Mouse (Mus musculus): ENCODE data around the gene Nt5m. TPM values are rescaled to one million over a fixed set of nuclear protein-coding genes. Genes with fewer than 3 reads are reported as not detected.

Nt5m gene
- total RNA-seq (2023): 10 to 100 TPM; 10.0 to 11.3 TPM

DNA sequence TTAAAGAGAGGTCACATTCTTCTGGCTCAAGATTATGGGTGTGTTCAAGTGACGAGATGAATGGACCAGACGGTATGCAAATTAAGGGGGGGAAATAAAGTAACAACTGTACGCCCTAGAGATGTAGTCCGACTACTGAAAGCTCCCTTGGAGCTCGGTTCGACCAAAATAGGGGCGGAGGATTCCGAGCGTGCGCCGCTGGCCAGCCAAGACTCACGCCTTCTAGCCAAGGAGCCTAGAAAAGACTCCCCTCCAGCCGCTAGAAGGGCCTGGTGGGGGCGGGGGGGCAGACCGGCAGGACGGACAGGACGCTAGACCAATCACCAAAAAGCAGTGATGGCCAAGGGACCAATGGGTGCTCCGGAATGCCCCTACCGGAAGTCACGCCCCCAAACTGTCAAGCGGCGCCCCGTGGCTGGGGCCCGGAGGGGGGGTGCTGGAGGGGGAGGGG, at the start of gene Nt5m:
Gene Nt5m, plus strand, starts transcription at position 440 of the 451 bp plus-strand sequence.

GRCm38 (mm10) chr11:59809670-59810474, 29.4 kb upstream of the Nt5m start, which contains the start of gene Flcn:
Gene Flcn (minus strand): TSS chr11:59810016.

DNA sequence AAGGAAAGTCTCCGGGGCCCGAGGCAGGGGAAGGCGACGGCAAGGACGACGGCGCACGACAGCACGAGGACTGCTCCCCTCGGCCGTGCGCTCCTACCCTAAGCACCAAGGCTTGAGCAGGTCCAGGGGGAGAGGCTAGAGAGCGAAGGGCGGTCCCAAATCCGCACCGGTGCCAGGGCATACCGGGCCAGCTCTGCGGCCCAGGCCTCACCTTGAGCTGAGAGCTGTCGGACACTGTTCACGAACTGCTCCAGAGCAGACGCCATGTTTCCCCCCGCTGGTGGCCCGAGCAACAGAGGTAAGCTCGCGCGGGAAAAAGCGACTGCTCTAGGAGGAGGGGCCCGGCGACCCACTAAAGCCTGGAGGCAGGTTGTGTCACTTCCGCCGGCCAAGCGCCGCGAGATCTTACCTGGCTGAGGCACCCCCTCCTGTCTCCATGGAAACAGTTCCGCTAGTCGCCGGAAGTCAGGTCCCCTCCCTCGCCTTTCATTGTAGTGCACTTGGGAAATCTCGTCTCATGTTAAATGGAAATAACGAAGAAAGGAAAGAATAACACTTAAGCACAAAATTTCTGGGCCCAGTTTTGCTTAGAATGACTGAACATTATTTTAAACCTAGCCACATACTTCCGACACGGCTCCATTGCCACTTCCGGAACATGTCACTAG, 346 bp downstream of the Nt5m start, which contains the start of gene Cops3:
Gene Cops3, minus strand, starts transcription at position 380 of the 668 bp plus-strand sequence.

Other genes starting within 250 kb of the Nt5m start
- not detected for gene Olfr223, start 246.2 kb upstream of the Nt5m start, total RNA-seq (2023)
- gene Mprip, start 178.1 kb upstream of the Nt5m start, total RNA-seq (2023): 10 to 100 TPM; 76.7 to 87.0 TPM
- gene Pld6, start 51.8 kb upstream of the Nt5m start, total RNA-seq (2023): not detected
- gene Flcn, start 29.4 kb upstream of the Nt5m start, total RNA-seq (2023): 10 to 100 TPM; 79.7 to 80.5 TPM
- 10 to 100 TPM; 39.2 to 46.6 TPM for gene Cops3, start 391 bp downstream of the Nt5m start, total RNA-seq (2023)
- 1 to 10 TPM; 6.4 to 6.9 TPM for gene Med9, start 108.8 kb downstream of the Nt5m start, total RNA-seq (2023)
- gene Rasd1, start 125.5 kb downstream of the Nt5m start, total RNA-seq (2023): under 1 TPM in 1 of 2 experiments, not detected in 1; 0.39 TPM
- 1 to 10 TPM in 1 of 2 experiments, not detected in 1; 1.3 TPM for gene Pemt, start 207.0 kb downstream of the Nt5m start, total RNA-seq (2023)